Mouse (Mus musculus) forelimb bud, embryonic 11.5 days (tissue): ENCODE data around the gene Tal1.
A peak's percentile ranks its signal among the peaks of the same experiment; 100 is the strongest.

Source experiments
- DNase-seq: peaks from one replicate; pipeline ENCODE4 v3.0.0-alpha.2; 2012; ENCODE audit warnings: low read depth, low spot score

The Tal1 gene

DNA sequence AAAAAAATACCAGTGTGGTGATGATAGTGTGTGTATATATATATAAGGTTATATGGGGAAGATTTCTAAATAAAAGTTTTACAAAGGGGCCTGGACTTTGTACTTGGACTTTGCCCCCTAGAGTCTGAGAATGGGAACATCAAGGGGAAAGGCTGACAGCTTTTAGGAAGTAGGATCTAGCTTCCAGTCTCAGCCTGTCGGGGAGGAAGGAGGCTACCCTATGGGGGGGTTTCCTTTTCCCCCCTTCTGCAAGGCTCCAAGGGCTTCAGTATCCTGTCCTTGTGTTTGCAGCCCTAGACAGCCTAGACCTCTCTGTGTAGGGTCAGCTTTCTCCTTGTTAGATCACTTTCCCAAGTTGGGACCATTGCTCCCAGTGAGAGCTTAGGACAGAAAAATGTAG lies 15.4 kb downstream of the Tal1 start:
- DNase-seq = no peak

DNA sequence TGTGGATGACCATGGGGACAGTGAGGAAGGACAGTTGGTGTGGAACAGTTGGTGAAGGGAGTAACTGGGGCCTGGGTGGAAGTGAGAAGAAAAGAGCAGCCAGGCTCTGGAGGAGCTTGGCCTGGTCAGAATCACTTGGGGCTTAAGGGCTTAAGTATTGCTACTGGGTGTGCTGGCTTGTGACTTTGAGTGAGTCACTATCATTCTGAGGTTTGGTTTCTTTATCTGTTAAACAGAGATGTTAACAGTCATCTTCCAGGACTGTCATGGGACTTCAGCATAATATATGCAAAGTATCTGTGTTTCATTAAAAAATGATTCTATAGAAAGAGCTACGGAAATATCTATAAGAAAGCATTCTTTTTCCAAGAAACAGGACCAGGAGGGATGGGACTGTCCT lies 18.6 kb downstream of the Tal1 start:
- DNase-seq = no peak

DNA sequence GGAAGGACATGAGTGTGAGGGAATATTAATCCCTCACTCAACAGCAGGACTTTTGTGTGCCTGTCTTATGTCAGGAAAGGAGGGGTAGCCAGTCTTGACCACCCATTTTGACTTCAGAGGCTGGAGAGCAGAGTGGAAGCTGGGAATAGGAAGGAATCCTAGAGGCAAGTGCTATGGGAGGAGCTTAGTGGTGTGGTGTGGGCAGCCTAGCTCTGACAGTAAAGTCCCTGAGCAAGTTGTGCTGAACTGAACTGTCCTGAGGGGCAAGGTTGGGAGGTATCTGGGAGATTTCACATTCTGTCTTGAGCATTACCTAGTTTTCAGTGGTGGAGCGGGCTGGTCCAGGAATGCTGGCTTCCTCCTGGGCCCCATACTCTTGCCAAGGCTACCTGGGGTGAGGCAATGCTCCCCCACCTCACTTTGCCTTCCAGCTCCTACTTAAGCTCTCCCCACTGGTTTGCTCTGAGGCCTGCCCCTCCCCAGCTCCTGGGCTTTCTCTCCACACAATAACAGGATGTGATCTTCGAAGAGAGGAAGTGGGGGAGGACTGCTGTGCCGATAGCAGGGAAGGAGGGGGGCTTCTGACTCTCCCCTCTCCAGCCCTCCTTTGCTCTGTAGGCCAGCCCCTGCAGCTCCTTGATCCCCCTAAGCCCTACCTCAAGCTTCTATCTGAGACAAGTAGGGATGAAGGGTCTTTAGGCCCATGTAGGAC lies 19.1 kb downstream of the Tal1 start:
- no peak for DNase-seq

DNA sequence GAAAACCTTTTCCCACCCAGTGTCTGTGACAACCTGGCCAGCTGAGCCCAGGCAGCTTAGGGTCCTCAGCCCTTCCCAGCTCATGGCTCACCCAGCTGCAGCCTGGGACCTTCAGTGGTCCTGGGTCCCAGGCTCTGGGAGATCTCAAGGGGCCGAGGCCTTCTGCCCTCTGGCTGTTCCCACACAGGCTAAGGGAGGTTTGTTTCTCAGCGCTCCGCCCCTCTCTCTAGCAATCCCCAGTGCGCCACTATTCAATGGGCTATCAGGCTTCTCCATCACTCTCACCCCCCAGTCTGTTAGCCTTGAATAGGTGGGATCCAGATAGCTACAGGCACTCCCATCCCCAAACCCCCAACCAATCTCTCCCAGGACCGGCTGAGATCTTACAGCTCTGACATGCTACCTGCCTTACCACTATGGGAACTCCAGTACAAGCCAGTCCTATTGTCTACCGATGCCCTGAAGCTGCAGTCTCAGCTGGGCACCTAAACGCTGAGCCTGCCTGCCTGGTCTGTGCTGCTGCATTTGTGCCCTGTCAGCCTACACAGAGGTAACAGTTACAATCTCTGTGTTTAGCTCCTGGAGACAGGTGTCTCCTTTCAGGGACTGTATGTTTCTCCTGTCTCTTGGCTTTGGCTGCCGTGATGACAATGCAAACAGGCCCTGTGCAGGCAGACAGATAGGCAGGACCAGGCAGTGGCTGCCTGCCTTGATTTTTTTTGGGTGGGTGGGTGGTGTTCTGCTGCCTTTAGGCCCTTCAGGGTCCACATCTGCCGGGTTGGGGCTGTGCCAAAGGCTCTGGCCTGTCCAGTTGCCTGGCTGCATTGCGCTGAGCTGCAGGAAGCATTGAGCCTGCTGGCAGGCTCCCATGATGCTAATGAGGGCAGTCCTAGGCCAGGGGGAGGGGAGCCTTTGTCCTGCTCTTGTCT lies 22.9 kb downstream of the Tal1 start:
- no peak for DNase-seq

DNA sequence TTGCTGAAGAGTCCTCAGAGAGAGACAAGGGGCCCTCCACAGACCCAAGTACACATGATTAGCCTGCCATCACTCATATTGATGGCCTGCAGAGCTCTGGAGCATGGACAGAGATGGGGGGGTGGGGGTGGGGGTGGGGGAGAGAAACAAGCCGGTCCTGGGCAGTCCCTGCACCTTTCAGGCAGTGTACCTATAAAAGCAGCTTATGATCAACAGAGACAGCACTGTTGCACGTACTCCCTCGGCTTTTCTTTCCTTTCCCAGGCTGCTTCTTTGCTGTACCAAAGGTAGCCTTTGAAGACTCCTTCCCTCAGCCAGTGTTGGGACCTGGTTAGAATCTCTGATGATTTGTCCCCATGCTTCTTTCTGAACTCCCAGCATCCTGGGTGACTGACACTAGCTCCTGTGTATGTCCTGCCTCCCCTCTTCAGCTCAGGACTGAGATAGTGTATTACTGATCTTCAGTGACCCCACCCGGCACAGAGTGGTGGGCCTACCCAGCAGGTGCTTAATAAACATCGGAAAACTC lies 23.7 kb downstream of the Tal1 start:
- DNase-seq = no peak

DNA sequence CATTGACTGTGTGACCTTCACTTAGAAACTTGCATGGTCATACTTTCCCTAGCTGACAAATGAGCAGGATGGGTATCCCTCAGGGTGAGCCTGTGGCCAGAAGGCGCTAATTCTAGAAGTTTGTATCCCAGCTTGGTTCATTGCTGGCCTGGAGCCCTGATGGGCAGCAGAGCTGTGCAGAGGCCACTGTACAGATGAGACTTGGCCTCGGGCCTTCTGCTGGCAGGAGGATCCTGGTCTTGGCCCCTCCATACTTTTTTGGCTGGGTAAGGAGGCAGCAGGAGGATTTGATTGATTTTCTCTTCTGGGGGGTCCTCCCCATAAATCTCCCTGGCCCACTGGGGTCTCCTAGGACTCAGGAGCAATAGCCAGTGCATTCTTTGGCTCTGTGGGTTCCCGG lies 26.8 kb downstream of the Tal1 start:
- DNase-seq = no peak

DNA sequence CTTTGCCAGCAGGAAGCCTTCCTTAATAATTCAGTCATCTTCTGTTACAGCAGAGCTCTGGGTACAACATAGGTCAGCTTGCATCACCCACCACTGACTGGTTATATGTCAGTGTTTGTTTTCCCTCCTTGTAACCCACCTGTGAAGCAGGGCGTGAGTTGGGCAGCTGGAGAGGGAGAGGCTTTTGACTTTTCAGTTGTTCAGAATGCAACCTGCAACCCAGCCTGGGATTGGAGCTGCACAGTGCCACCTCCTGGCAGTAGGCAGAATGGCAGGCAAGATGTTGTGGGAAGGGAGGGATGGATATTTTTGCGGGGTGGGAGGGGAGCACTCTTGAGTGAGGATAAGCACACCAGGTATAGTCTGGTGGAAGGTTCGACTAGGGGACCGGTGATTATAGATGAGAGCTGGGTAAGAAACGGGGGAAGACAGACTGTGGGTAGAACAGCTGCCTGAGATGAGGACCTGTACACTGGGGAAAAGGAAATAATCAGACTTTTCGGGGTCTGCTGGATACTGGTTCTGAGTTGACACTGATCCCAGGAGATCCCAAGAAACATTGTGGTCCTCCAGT lies 29.4 kb downstream of the Tal1 start:
- peak; percentile 71 for DNase-seq

DNA sequence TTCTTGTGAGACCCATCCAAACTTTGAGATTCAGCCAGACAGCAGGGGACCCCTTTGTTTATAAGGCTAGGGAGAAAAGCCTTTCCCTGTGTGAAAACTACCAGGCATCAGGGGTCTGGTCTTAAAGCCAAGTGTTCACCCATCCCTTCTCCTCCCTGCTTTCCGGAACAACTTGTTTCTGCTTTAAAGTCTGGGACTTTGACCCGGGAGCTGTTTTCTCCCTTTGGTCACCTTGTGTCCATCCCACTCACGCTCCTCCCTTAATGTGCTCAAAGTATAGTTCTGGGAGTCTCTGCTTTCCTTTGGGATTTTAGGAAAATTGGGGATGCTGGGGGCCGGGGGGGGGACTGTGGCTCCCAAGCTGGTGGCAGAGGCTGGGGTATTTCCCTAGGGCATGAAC lies 30.0 kb downstream of the Tal1 start:
- no peak for DNase-seq

DNA sequence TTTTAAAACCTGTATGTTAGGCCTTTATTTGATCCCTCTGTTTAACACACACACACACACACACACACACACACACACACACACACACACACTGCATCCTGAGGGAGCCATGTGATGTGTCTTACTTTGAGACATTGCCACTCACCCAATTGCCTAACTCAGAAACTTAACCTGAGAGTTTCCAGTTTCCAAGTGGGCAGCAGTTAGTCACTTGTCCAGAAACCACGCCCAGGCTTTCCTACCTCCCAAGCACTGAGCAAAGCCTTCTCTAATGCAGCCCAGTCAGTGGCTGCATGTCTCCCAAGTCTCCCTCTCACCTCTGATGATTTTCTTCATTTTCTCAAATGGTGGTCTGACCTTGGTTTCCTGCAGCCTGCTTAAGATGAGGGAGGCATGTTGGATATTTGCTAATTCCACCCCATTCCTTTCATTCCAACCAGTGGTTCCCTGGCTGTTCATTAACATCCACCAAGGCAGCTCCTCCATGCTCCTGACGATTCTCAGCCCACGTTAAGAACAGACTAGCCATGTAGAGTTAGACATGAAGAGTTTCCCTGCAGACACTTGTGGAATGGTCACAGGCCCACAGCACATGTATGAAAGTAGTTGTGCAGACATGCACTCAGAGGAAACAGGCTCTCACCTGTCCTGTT lies 30.7 kb downstream of the Tal1 start:
- DNase-seq = no peak

DNA sequence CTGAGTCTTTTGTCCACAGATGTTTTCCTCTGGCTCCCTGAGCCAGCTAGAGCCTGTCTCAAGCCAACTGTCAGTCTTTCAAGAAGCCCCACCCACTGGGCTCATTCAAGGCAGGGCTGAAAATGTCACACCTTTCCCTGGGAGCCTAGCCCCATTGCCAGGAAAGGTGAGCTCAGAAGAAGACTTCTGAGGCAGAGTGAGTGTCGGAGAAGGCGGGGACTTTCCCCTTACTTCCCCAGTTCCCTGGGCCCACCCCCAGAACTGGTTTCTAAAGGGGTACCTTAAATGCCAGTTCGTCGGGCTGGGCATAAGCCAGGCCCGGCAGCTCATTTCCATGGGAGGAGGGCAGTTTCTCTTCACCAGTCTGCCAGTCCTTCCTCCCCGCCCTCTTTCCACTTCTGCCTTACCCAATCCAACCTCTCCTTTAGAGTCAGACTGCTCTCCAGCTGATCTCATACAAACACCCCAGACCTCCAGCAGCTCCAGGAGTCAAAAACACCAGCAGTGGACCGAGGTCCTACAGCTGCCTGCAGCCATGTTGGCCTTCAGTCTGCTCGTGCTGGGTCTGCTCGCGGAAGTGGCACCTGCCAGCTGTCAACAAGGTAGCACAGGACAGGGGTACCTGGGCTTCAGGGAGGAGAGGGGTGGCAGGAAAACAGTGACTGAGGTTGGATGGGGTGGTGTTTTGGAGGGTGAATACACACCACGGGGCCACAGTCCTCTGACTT lies 32.5 kb downstream of the Tal1 start, which contains the start of gene Pdzk1ip1:
Gene Pdzk1ip1, plus strand, starts transcription at position 98 of the 728 bp plus-strand sequence.
- no peak for DNase-seq

DNA sequence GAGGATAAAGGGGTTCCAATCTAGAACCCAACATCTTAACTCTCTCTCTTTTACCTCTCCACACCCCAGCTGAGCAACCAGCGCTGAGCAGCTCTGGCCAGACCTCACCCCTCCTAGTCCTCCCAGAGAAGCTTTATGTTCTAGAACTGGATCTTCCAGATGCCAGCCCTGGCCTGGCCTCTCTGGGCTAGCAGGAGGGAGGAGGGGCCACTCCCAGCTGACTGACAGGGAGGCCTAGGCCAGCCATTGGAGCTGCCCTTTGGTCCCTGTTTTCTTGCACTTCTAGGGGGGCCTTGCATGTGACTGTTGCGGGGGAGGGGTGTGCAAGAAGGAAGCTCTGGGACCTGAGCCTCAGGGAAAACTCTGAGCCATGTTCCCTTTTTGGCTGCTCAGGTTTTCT lies 34.4 kb downstream of the Tal1 start:
- DNase-seq = no peak

DNA sequence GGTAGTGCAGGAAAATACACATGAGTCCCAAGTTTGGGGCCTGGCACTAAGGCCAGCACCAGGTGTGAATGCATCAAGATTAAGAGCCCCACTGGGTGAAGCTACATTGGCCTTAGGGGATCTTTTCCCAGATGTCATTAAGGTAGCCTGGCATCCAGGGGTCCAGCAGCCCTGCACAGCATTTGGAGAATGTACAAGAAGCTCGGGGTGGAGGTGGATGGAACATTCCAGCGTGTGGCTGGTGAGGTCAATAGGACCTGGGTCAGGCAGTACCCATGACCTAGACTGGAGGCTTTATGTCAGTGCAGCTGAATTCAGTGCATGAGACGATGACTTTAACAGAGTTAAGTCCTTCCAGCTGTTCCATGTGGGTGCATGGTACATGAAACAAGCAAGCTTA lies 35.6 kb downstream of the Tal1 start:
- DNase-seq = no peak

DNA sequence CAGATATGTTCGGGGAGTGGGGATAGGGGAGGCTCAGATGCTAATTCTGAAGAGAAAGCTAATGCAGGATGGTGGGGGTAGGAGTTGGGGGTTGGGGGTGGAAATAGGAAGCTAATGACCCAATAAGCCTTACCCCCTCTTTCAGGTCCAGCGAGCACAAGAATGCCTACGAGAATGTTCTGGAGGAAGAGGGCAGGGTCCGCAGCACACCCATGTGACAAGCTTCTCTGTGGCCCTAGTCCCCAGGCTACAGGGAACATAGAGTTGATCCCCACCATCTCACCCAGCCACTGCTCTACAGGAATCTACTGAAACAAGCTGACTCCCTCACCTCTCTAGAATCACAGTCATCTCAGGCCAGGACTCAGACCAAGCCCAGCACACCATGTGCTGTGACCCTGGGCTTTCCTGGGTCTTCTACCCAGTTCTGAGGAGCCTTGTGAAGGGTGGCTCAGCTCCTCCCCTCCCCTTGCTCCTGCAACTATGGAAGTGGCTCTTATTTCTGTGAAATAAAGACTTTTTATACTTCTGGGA lies 37.2 kb downstream of the Tal1 start:
- DNase-seq = no peak

DNA sequence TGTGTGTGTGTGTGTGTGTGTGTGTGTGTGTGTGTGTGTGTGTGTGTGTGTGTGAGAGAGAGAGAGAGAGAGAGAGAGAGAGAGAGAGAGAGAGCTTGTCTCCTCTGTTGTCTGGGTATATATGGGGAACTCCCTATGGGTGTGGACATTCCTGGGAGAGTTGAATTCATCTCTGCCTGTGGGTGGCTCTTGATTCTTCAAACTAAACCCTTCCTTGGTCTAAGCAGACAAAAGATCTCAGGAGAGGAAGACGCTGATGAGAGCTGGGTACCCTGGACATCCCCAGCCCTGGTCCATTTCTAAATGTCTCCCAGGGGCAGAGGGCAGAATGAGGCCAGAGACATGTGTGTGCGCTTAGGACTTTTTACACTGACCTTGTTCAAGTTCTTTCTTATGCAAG lies 37.8 kb downstream of the Tal1 start:
- DNase-seq = no peak

DNA sequence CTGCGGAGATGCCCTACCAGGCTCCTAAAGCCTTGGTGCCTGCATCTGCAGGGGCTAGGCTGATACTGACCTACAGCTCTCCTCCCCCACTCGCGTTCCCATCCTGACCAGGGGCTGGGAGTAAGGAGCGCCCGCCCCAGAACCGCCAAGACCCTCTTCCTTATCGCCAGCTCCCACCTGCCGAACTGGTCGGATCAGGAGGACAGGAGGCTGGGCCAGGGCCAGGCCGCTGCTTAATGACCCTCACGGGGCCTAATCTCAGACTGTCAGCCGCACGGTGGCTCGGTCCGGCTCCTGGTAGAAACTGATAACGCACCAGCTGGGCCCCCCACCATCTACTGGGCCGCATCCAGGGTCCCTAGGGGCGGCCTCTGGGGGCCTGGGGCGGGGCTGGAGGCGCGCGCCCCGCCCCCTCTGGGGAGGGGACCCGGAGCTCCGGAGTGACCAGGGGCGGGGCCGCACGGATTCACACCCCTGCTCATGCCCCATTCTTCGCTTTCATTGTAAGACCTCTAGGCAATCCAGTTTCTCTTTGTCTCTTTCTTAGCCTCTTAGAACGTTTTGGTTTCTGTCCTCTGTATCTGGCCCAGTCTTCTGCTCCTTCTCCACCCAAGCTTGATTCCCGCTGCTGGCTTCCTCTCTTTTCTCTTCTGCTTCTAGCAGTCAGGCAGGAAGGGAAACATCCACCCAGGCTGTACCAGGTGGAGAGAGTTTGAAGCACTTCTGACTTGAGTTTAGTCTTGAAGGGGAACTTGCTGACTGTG lies 39.6 kb downstream of the Tal1 start:
- no peak for DNase-seq

DNA sequence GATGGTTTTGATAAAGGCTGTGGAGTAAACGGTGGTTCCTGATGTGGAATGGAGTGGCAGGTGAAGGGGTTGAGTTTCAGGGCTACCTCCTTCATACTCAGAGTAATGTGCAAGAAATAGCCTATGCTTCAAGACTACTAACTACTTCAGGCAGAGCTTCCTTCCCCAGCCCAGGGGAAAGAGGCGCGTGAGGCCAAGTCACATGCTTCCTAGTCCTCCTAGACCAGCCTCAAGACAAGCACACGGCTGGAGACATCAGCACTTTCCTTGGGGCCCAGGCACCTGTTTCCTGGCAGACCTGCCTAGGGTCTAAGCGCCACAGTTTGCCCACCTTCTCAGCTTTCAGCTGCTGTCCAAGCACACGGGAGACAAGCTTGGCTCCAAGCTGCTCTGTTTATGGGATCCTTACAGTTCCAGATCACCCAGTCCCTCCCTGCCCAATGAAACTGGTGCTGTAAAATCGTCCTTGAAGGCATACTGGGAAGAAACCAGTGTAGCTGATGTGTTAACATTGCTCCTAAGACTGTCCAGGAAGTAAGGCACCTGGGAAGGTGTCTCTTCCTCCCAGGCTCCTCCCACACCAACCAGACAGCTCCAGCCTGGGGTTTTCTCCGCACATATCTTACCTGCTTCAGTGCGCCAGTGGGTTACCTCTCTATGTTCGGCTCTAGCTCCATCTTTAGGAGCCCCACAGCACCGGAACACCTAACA lies 40.4 kb downstream of the Tal1 start:
- DNase-seq = no peak

DNA sequence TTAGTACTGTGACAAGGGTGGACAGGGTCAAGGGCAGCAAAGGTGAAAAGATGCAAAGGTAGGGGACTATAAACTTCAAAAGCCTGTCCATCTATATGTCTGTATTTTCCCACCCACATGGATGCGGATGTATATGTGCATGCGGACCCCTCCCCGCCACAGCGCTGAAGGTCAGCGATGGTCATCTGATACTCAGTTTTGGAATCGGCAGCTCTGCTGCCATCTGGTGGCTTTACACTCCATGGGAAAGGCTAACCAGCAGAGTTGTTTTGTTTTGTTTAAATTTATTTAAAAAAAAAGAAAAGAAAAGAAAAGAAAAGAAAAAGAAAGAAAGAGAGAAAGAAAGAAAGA lies 40.9 kb downstream of the Tal1 start:
- no peak for DNase-seq

DNA sequence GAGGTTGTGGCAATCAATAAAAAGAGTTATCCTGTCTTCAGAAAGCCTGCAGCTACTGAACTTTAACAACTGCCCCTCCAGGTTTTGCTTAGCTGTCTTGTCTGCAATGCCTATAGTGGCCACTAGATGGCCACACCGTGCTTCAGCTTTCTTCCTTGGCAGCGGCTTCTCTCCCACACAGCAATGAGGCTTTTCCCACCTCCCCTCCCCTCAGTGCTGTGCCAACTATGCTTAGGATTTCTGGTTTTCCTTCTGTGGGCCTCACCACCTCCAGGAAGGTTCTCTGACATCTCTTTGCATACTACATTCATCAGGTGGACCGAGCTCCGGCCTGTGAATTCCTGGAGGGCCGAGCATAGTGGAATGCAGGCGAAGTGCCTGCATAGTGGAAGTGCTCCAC lies 45.5 kb downstream of the Tal1 start:
- DNase-seq = peak; percentile 79

DNA sequence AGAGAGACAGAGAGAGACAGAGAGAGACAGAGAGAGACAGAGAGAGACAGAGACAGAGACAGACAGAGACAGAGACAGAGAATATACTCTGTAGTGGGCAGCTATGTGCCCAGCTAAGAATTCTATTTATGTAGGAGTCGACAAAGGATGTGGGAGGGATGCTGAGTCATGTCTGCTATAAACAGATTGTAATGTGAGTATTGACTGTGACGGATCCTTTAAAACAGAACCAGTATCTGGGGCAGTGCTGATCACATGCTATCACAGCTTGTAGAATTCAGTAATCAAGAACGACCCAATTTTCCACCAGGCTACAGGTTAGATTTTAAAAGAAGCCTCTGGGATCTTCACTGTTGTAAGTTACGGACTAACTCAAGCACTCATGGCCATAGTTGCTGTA lies 47.3 kb downstream of the Tal1 start:
- no peak for DNase-seq

DNA sequence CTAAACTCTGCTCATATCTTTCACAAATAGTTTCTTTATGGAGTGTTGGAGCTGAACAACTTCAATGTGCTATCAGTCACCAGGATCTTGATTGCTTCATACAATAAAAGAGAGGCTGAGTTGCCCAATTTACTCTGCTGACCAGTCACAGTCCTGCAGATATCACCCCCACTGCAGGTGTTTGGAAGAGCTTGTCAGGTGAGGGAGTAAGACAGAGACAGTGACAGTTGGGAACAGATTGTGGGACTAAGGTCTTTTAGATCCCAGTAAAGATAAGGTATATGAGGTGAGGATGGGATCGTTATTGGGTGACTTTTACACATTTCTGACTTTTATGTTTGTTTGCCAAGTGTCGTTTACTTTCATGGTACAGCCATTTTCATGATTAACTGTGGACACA lies 54.9 kb downstream of the Tal1 start:
- DNase-seq = no peak
